Mouse (Mus musculus) liver, embryonic 15.5 days (tissue): ENCODE results near the gene 4931414P19Rik. TPM values are rescaled to one million over a fixed set of nuclear protein-coding genes. Genes with fewer than 3 reads are reported as not detected.

Source experiments
- ATAC-seq: fragments of 200-750 bp; cut with Nextera tagmentation; 2 replicates; pipeline ENCODE4 v1.8.0; 2017; ENCODE audit warnings: moderate number of reproducible peaks, mild to moderate bottlenecking, moderate library complexity; ENCODE audit not compliant: insufficient read depth
- H3K27ac ChIP-seq: fragments of 300-500 bp; sonication (generic); replicated peaks from 2 replicates; pipeline ENCODE4 v1.5.1; 2015; ENCODE audit warnings: mild to moderate bottlenecking, inconsistent platforms
- H3K27me3 ChIP-seq: fragments of 300-500 bp; sonication (generic); 2 replicates; pipeline ENCODE4 v1.6.1; 2015; ENCODE audit warnings: mild to moderate bottlenecking, inconsistent platforms
- H3K36me3 ChIP-seq: fragments of 300-500 bp; sonication (generic); replicated peaks from 2 replicates; pipeline ENCODE4 v1.6.1; 2015; ENCODE audit warnings: moderate library complexity, mild to moderate bottlenecking, inconsistent platforms
- H3K4me1 ChIP-seq: fragments of 300-500 bp; sonication (generic); replicated peaks from 2 replicates; pipeline ENCODE4 v1.6.1; 2015; ENCODE audit warnings: inconsistent platforms
- H3K4me2 ChIP-seq: fragments of 300-500 bp; sonication (generic); 2 replicates; pipeline ENCODE4 v1.6.1; 2015; ENCODE audit warnings: moderate library complexity, mild to moderate bottlenecking, inconsistent platforms
- H3K4me3 ChIP-seq: fragments of 300-500 bp; sonication (generic); replicated peaks from 2 replicates; pipeline ENCODE4 v1.5.1; 2015; ENCODE audit warnings: mild to moderate bottlenecking, inconsistent platforms
- H3K9ac ChIP-seq: fragments of 300-500 bp; sonication (generic); 2 replicates; pipeline ENCODE4 v1.6.1; 2015; ENCODE audit warnings: moderate library complexity, mild to moderate bottlenecking, inconsistent platforms
- H3K9me3 ChIP-seq: fragments of 300-500 bp; sonication (generic); replicated peaks from 2 replicates; pipeline ENCODE4 v1.6.1; 2016; ENCODE audit warnings: inconsistent platforms
- WGBS: fragments of 180-500 bp; shearing (Covaris S2); methylation state at CpG from one replicate; pipeline ENCODE4 v1.1.7; 2015; ENCODE audit warnings: mixed read lengths; ENCODE audit not compliant: insufficient replicate concordance; 5-methylcytosine and 5-hydroxymethylcytosine counted together
- microRNA counts: library from miRNA; unstranded; fragments of <30 nt; microRNA quantifications from one replicate; lab custom pipeline; 2016
- microRNA-seq: library from miRNA; unstranded; fragments of <30 nt; microRNA quantifications from one replicate; pipeline ENCODE4, GENCODE M21; 2016
- polyA plus RNA-seq: library from polyadenylated mRNA; unstranded; fragments of >200 nt; fragmentation: Nextera tagmentation; extraction: Ambion mirVana; gene quantifications from 2 replicates; pipeline ENCODE4 v1.2.1, GENCODE M21; 2015

4931414P19Rik gene
- polyA plus RNA-seq, 1 experiment from 2014 or later, result 1.9 TPM

GRCm38 (mm10) chr14:54540771-54541170, 65.0 kb downstream of the 4931414P19Rik start:
- 77% methylated on average over 11 of the region's 11 CpGs for WGBS
- Histone ChIP-seq H3K27ac (no peak overlapping the region), H3K36me3 (peaks cover 39% of the 10 kb centered on the region), H3K27me3 (no peaks in the 10 kb centered on the region), H3K9ac (no peak overlapping the region), H3K4me3 (no peak overlapping the region), H3K9me3 (no peaks in the 10 kb centered on the region), H3K4me2 (no peak overlapping the region), H3K4me1 (no peaks in the 10 kb centered on the region)
- no peak for ATAC-seq

- no peak overlapping the region for H3K4me2 ChIP-seq
- no peak overlapping the region for H3K27ac ChIP-seq
- H3K4me3 ChIP-seq, result no peak overlapping the region
- no peaks in the 10 kb centered on the region for H3K4me1 ChIP-seq
- no peak overlapping the region for H3K9ac ChIP-seq
- peaks cover 19% of the 10 kb centered on the region for H3K36me3 ChIP-seq
- ATAC-seq, result no peak
- WGBS, result 76% methylated on average over 2 of the region's 2 CpGs
- H3K9me3 ChIP-seq, result no peaks in the 10 kb centered on the region
- H3K27me3 ChIP-seq, result no peaks in the 10 kb centered on the region
These were observed 67.2 kb downstream of the 4931414P19Rik start for GRCm38 (mm10) chr14:54538580-54538979.

MicroRNAs encoded within 50 kb of the gene (microRNA counts, 519-probe panel; counts per million panel counts)
- not detected for microRNA mmu-miR-686 (lab: Ali Mortazavi, UCI)

Small RNA genes lying within 50 kb of the gene (microRNA-seq; reads per million reads assigned to microRNA genes)
- gene Mir686 (not detected), gene Mir6948 (not detected)

Other genes with a start within 250 kb of the 4931414P19Rik start
- 16.0 and 17.2 TPM in 2 replicates for gene Oxa1l, start 245.2 kb downstream of the 4931414P19Rik start, polyA plus RNA-seq
- gene Slc7a7, start 188.2 kb downstream of the 4931414P19Rik start, polyA plus RNA-seq, result 9.9 and 10.5 TPM in 2 replicates
- gene Mrpl52, start 179.1 kb downstream of the 4931414P19Rik start, polyA plus RNA-seq, result 128 and 168 TPM in 2 replicates
- 22.6 and 24.7 TPM in 2 replicates for gene Mmp14, start 174.4 kb downstream of the 4931414P19Rik start, polyA plus RNA-seq
- gene Lrp10, start 141.9 kb downstream of the 4931414P19Rik start, polyA plus RNA-seq, result 21.2 and 23.0 TPM in 2 replicates
- 0.20 and 0.23 TPM in 2 replicates for gene Rem2, start 129.9 kb downstream of the 4931414P19Rik start, polyA plus RNA-seq
- 25.1 and 26.3 TPM in 2 replicates for gene Prmt5, start 88.5 kb downstream of the 4931414P19Rik start, polyA plus RNA-seq
- 33.7 and 34.1 TPM in 2 replicates for gene Haus4, start 51.4 kb downstream of the 4931414P19Rik start, polyA plus RNA-seq
- gene Ajuba, start 28.4 kb downstream of the 4931414P19Rik start, polyA plus RNA-seq, result 5.6 TPM in 2 replicates
- 204 and 211 TPM in 2 replicates for gene Psmb5, start 12.0 kb upstream of the 4931414P19Rik start, polyA plus RNA-seq
- not detected in 2 replicates for gene Psmb11, start 15.4 kb upstream of the 4931414P19Rik start, polyA plus RNA-seq
- not detected in 2 replicates for gene Gm17606, start 35.0 kb upstream of the 4931414P19Rik start, polyA plus RNA-seq
- gene Cdh24, start 35.4 kb upstream of the 4931414P19Rik start, polyA plus RNA-seq, result 0.16 and 0.35 TPM in 2 replicates
- 39.3 and 39.5 TPM in 2 replicates for gene 1700123O20Rik, start 80.2 kb upstream of the 4931414P19Rik start, polyA plus RNA-seq
- gene Acin1, start 80.9 kb upstream of the 4931414P19Rik start, polyA plus RNA-seq, result 47.3 and 48.7 TPM in 2 replicates
- 0.05 TPM in 1 of 2 replicates, not detected in the other for gene Gm29776, start 92.8 kb upstream of the 4931414P19Rik start, polyA plus RNA-seq
- gene Cebpe, start 106.2 kb upstream of the 4931414P19Rik start, polyA plus RNA-seq, result 10.6 and 12.6 TPM in 2 replicates
- 3.0 and 3.5 TPM in 2 replicates for gene Slc7a8, start 176.0 kb upstream of the 4931414P19Rik start, polyA plus RNA-seq
- gene Rnf212b, start 208.1 kb upstream of the 4931414P19Rik start, polyA plus RNA-seq, result not detected in 2 replicates